In the genomic region with DNA sequence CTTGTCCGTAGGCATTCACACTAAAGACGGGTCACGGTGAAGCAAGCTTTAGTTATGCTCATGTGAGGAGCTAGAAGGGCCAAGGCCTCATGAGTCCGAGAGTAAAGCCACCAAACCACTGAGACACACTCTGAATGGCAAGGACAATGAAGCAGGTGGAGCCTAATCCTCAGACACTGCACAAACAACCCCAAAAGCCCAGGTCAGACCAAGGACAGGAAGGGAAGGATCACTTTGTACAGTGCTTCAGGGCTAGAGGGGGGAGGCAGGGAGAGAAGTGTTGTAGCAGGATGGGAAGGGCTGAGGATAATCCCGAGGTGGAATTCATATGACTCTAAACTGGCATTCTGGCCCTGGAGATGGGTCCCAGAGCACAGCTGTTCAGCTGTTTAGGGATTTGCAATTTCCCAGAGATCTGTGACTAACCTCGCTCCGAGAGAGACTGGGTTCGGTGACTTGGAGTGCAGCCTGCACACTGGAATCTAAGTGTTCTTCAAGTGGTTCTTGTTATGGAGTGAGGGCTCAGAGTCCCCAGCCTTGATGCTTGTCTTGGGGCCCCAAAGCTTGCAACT, we compare ENCODE assay signal across 13 mouse cellular contexts.
"Had no signal": no experiment of that assay in that cellular context is flagged by ENCODE, and none has a peak within 500 bp of the region (broad histone marks: within the 10 kb centered on the region; RNA-seq: fewer than 3 reads in every experiment).

No protein-coding gene starts in this region.

- ATAC-seq: liver, embryonic 12.5 days; midbrain, embryonic 16.5 days had no signal

- H3K36me3 ChIP-seq: limb, embryonic 15.5 days; liver, embryonic 12.5 days; lung, embryonic 15.5 days; midbrain, embryonic 12.5 days; neural tube, embryonic 13.5 days had no signal

- H3K27me3 ChIP-seq: limb, embryonic 15.5 days; liver, embryonic 12.5 days; lung, embryonic 15.5 days; midbrain, embryonic 12.5 days; neural tube, embryonic 13.5 days had no signal

- H3K4me3 ChIP-seq: limb, embryonic 15.5 days; liver, embryonic 12.5 days; lung, embryonic 15.5 days; midbrain, embryonic 12.5 days; neural tube, embryonic 13.5 days had no signal

- H3K4me2 ChIP-seq: limb, embryonic 15.5 days; liver, embryonic 12.5 days; lung, embryonic 15.5 days; midbrain, embryonic 12.5 days; neural tube, embryonic 13.5 days had no signal

- H3K4me1 ChIP-seq: liver, embryonic 12.5 days had no signal

- H3K27ac ChIP-seq: limb, embryonic 15.5 days; liver, embryonic 12.5 days; lung, embryonic 15.5 days; midbrain, embryonic 12.5 days; neural tube, embryonic 13.5 days; stomach, postnatal 0 days had no signal

- H3K9ac ChIP-seq: limb, embryonic 15.5 days; liver, embryonic 12.5 days; lung, embryonic 15.5 days; midbrain, embryonic 12.5 days; neural tube, embryonic 13.5 days had no signal

- H3K9me3 ChIP-seq: limb, embryonic 15.5 days; liver, embryonic 12.5 days; lung, embryonic 15.5 days; midbrain, embryonic 12.5 days; neural tube, embryonic 13.5 days had no signal

- DNase-seq: kidney, adult 18-20 months; kidney, postnatal 14 days; layer of hippocampus, adult 9-11 months; layer of hippocampus, postnatal 36 days; right cerebral cortex, postnatal 14 days; thymus, postnatal 4 days had no signal
